Mouse (Mus musculus) midbrain, postnatal 0 days (tissue): Measurements from ENCODE around the gene Ttll7. TPM values are rescaled to one million over a fixed set of nuclear protein-coding genes. Genes with fewer than 3 reads are reported as not detected.
A peak's percentile ranks its signal among the peaks of the same experiment; 100 is the strongest.

Experiments
- ATAC-seq: fragments of 200-750 bp; cut with Nextera tagmentation; 2 replicates; pipeline ENCODE4 v1.8.0; 2017; ENCODE audit warnings: moderate number of reproducible peaks, mild to moderate bottlenecking, moderate TSS enrichment, moderate library complexity; ENCODE audit not compliant: low FRiP score
- DNase-seq: peaks from one replicate; pipeline ENCODE4 v3.0.0-alpha.2; 2015; ENCODE audit warnings: low spot score
- H3K27ac ChIP-seq: fragments of 300-500 bp; sonication (generic); 2 replicates; pipeline ENCODE4 v1.5.1; 2014; ENCODE audit warnings: low read depth, mild to moderate bottlenecking, low read length, mixed read lengths
- H3K27me3 ChIP-seq: fragments of 300-500 bp; sonication (generic); 2 replicates; pipeline ENCODE4 v1.6.1; 2014; ENCODE audit warnings: low read length, control low read depth, mixed read lengths; ENCODE audit not compliant: insufficient read depth
- H3K36me3 ChIP-seq: fragments of 300-500 bp; sonication (generic); 2 replicates; pipeline ENCODE4 v1.6.1; 2014; ENCODE audit warnings: low read length, control low read depth, mixed read lengths; ENCODE audit not compliant: insufficient read depth
- H3K4me1 ChIP-seq: fragments of 300-500 bp; sonication (generic); 2 replicates; pipeline ENCODE4 v1.6.1; 2014; ENCODE audit warnings: mild to moderate bottlenecking, control low read depth, antibody characterized with exemption, low read length, mixed read lengths; ENCODE audit not compliant: insufficient read depth
- H3K4me2 ChIP-seq: fragments of 300-500 bp; sonication (generic); 2 replicates; pipeline ENCODE4 v1.6.1; 2014; ENCODE audit warnings: low read depth, mild to moderate bottlenecking, low read length, mixed read lengths; ENCODE audit not compliant: poor library complexity, severe bottlenecking
- H3K4me3 ChIP-seq: fragments of 300-500 bp; sonication (generic); 2 replicates; pipeline ENCODE4 v1.5.1; 2014; ENCODE audit warnings: low read depth, mild to moderate bottlenecking, low read length, moderate library complexity
- H3K9ac ChIP-seq: fragments of 300-500 bp; sonication (generic); replicated peaks from 2 replicates; pipeline ENCODE4 v1.6.1; 2014; ENCODE audit warnings: mild to moderate bottlenecking, low read length, moderate library complexity, mixed read lengths; ENCODE audit not compliant: poor library complexity, severe bottlenecking
- H3K9me3 ChIP-seq: fragments of 300-500 bp; sonication (generic); 2 replicates; pipeline ENCODE4 v1.6.1; 2016; ENCODE audit warnings: low read length, control low read depth
- CTCF ChIP-seq: IDR thresholded peaks from 2 replicates; pipeline ENCODE4 v1.5.1; 2016; ENCODE audit warnings: antibody characterized with exemption, mild to moderate bottlenecking
- WGBS: fragments of 180-500 bp; shearing (Covaris S2); extraction: QIAGEN DNeasy Blood & Tissue Kit; methylation state at CpG from one replicate; pipeline ENCODE4 v1.1.7; 2014; 5-methylcytosine and 5-hydroxymethylcytosine counted together
- polyA plus RNA-seq: library from polyadenylated mRNA; unstranded; fragments of >200 nt; fragmentation: Nextera tagmentation; extraction: Ambion mirVana; gene quantifications from 2 replicates; pipeline ENCODE4 v1.2.1, GENCODE M21; 2015
- total RNA-seq: library from RNA; depleted of rRNA; stranded (reverse); fragments of >200 nt; gene quantifications from 2 replicates; pipeline ENCODE4 v1.2.3, GENCODE M21; 2014

The Ttll7 gene
- total and polyA plus RNA-seq, 2 experiments from 2014 or later: 9.1 to 20.5 TPM

- 70% methylated on average over 3 of the region's 3 CpGs for WGBS
- no peak for DNase-seq
- H3K9me3 ChIP-seq: no peaks in the 10 kb centered on the region
- no peak overlapping the region for H3K4me3 ChIP-seq
- no peak for ATAC-seq
- H3K27ac ChIP-seq: no peak overlapping the region
- no peaks in the 10 kb centered on the region for H3K4me1 ChIP-seq
- TF ChIP-seq CTCF: no peak
- no peak overlapping the region for H3K4me2 ChIP-seq
- H3K27me3 ChIP-seq: no peaks in the 10 kb centered on the region
- no peak overlapping the region for H3K9ac ChIP-seq
- no peaks in the 10 kb centered on the region for H3K36me3 ChIP-seq
Measured at GRCm38 (mm10) chr3:146842766-146843165, 9.4 kb upstream of the Ttll7 start.

GRCm38 (mm10) chr3:146843470-146843869, 8.7 kb upstream of the Ttll7 start:
- WGBS: 73% methylated on average over 6 of the region's 6 CpGs
- Histone ChIP-seq H3K36me3 (no peaks in the 10 kb centered on the region), H3K4me2 (no peak overlapping the region), H3K4me3 (no peak overlapping the region), H3K9ac (no peak overlapping the region), H3K27ac (no peak overlapping the region), H3K27me3 (no peaks in the 10 kb centered on the region), H3K4me1 (no peaks in the 10 kb centered on the region), H3K9me3 (no peaks in the 10 kb centered on the region)
- ATAC-seq (no peak), DNase-seq (no peak)
- TF ChIP-seq CTCF: no peak

- H3K36me3 ChIP-seq: no peaks in the 10 kb centered on the region
- WGBS: 90% methylated on average over 5 of the region's 5 CpGs
- no peak overlapping the region for H3K4me3 ChIP-seq
- no peak overlapping the region for H3K9ac ChIP-seq
- no peak overlapping the region for H3K27ac ChIP-seq
- TF ChIP-seq CTCF: no peak
- ATAC-seq: no peak
- no peaks in the 10 kb centered on the region for H3K9me3 ChIP-seq
- no peak for DNase-seq
- no peak overlapping the region for H3K4me2 ChIP-seq
- H3K27me3 ChIP-seq: no peaks in the 10 kb centered on the region
- no peaks in the 10 kb centered on the region for H3K4me1 ChIP-seq
Measured at GRCm38 (mm10) chr3:146846237-146846636, 5.9 kb upstream of the Ttll7 start.

- no peak overlapping the region for H3K4me3 ChIP-seq
- 90% methylated on average over 8 of the region's 8 CpGs for WGBS
- TF ChIP-seq CTCF: no peak
- no peak overlapping the region for H3K27ac ChIP-seq
- H3K4me1 ChIP-seq: no peaks in the 10 kb centered on the region
- H3K9me3 ChIP-seq: no peaks in the 10 kb centered on the region
- H3K4me2 ChIP-seq: no peak overlapping the region
- H3K36me3 ChIP-seq: no peaks in the 10 kb centered on the region
- ATAC-seq (no peak), DNase-seq (no peak)
- no peak overlapping the region for H3K9ac ChIP-seq
- H3K27me3 ChIP-seq: no peaks in the 10 kb centered on the region
Measured at GRCm38 (mm10) chr3:146848112-146848511, 4.1 kb upstream of the Ttll7 start.

DNA sequence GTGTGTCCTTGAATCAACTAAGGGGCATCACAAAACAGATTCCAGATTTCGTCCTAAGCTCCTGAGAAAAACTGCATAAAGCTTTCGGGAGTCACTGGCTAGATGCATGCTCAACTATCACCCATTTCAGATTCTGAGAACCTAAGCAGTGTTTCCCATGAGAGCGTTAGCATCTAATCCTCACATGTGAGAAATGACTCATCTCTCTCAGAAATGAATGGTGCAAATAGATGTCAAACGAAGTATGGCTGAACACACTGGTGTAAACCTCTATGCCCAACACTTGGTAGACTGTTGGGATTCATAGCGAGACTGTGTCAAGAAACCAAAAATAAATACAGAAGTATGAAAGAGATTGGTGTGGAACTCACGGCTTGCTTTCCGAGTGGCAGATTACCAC, 2.8 kb upstream of the Ttll7 start:
- WGBS: 89% methylated on average over 7 of the region's 7 CpGs
- Histone ChIP-seq H3K4me2 (no peak overlapping the region), H3K4me1 (no peaks in the 10 kb centered on the region; the same call in 1 of the 2 replicates), H3K4me3 (no peak overlapping the region), H3K27me3 (no peaks in the 10 kb centered on the region), H3K9me3 (no peaks in the 10 kb centered on the region), H3K9ac (no peak overlapping the region), H3K27ac (no peak overlapping the region), H3K36me3 (no peaks in the 10 kb centered on the region)
- TF ChIP-seq CTCF: no peak
- ATAC-seq (no peak), DNase-seq (no peak)

DNA sequence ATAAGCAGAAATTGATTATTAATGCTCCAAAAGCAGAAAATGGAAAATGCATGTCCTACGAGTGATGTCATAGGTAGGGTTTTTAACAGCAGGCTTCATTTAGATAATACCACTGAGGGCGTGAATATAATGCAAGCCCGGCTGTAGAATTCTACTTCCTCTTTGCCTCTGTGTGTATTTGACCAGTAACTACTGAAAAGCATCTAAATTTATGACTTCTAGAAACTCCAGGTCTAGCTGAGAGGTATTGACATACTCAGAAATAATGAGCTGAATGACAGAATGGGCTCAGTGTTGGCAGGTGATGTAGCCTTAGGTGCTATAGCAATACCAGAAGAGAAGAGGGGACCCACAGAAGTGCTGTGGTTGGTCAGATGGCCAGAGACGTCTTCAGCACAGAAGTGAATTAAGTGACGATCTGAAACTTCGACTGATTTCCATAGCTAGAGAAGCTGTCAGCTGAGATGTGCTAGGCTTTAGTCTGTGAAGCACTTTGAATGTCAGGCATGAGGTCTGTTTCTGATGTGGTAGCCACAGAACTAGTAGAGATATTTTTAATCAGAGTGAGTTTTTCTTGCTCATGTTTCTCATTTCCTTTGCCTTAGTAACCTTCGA, 2.4 kb downstream of the Ttll7 start:
- no peak for ATAC-seq
- WGBS: 63% methylated on average over 7 of the region's 7 CpGs
- H3K9ac ChIP-seq: no peak overlapping the region

More for the DNA sequence above, 2.4 kb downstream of the Ttll7 start:
- Histone ChIP-seq H3K9me3 (no peaks in the 10 kb centered on the region), H3K4me3 (no peak overlapping the region), H3K27ac (no peak overlapping the region), H3K27me3 (no peaks in the 10 kb centered on the region), H3K4me2 (peak overlapping the region; percentile 76), H3K36me3 (no peaks in the 10 kb centered on the region), H3K4me1 (peaks cover 3% of the 10 kb centered on the region; the same call in 1 of the 2 replicates)
- DNase-seq: no peak
- no peak for TF ChIP-seq CTCF
